Mouse (Mus musculus) heart, postnatal 0 days (tissue): ENCODE measurements at regions not wholly inside any gene's neighbourhood (a gene's known extent, or its start where the extent isn't known, plus 50 kb on each side); places are given as distances from the start of the nearest gene placed in this dataset.
"Not testable (repeated sequence)": the region's sequence is repeated elsewhere in the genome, so short reads cannot be mapped to it uniquely, and the experiment has no call there.

ENCODE experiments used
- CTCF ChIP-seq: IDR thresholded peaks from 2 replicates; pipeline ENCODE4 v1.5.1; 2016; ENCODE audit warnings: antibody characterized with exemption, control low read depth, low read depth
- EP300 ChIP-seq: IDR thresholded peaks from 2 replicates; pipeline ENCODE4 v1.6.1; 2016; ENCODE audit warnings: antibody characterized with exemption, low read depth

GRCm38 (mm10) chr5:109864517-109864916 is 58.7 kb upstream of the Gm15446 start:
- not testable (repeated sequence) for TF ChIP-seq CTCF, EP300
